Mouse (Mus musculus) layer of hippocampus, adult 2 months (tissue): ENCODE measurements at regions not wholly inside any gene's neighbourhood (a gene's known extent, or its start where the extent isn't known, plus 50 kb on each side); places are given as distances from the start of the nearest gene placed in this dataset.

ENCODE experiments used
- DNase-seq, 2 experiments: peaks; one replicate each; pipeline ENCODE4 v3.0.0; 2022; ENCODE audit warnings: low spot score in 2 of 2
- H3K27ac ChIP-seq: fragments of 200-600 bp; 2 replicates; pipeline ENCODE4 v1.8.1; 2022
- H3K4me3 ChIP-seq: fragments of 200-600 bp; 2 replicates; pipeline ENCODE4 v1.8.1; 2022; ENCODE audit warnings: mild to moderate bottlenecking
- CTCF ChIP-seq: fragments of 200-600 bp; conservative IDR thresholded peaks from 2 replicates; pipeline ENCODE4 v1.8.1; 2022; ENCODE audit warnings: antibody characterized with exemption, mild to moderate bottlenecking, moderate library complexity

DNA sequence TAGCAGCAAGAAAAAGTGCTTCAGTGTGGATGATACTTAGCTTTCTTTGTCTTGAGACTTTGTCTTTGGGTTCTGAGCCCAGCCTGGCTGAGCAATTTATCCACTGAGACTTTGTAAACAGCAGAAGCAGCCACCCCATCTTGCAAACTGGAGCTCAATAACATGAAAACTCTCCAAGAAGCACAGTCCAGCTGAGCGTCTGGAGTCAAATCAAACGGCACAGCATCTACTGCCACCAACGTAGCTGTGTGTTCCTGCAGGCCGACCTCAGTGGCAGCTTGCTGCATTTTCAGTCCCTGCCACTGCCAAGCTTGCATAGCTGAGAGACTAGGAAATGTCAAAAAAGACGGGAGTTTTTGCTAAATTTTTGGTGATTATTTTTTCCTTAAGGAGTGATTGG, 68.8 kb upstream of the Galnt17 start:
- TF ChIP-seq CTCF, result 0 out of 2 replicates have a peak, but pooled peaks have one; percentile 4
- DNase-seq, result no peak
- Histone ChIP-seq H3K4me3 (no peak overlapping the region), H3K27ac (no peak overlapping the region)

GRCm38 (mm10) chr5:131371341-131372134, 63.2 kb upstream of the Galnt17 start:
- H3K4me3 ChIP-seq, result no peak overlapping the region
- H3K27ac ChIP-seq, result no peak overlapping the region
- no peak for DNase-seq
- no peak for TF ChIP-seq CTCF

- DNase-seq, result no peak
- Histone ChIP-seq H3K27ac (no peak overlapping the region), H3K4me3 (no peak overlapping the region)
- no peak for TF ChIP-seq CTCF
These were observed 59.2 kb upstream of the Galnt17 start for GRCm38 (mm10) chr5:131367461-131367860.

GRCm38 (mm10) chr5:131359831-131360230, 51.5 kb upstream of the Galnt17 start:
- Histone ChIP-seq H3K27ac (peak overlapping the region; percentile 36; the same call in 1 of the 2 replicates), H3K4me3 (no peak overlapping the region)
- TF ChIP-seq CTCF, result peak; percentile 49
- DNase-seq, result peak; percentile 33 to 65
